Mouse (Mus musculus) myocyte (in vitro differentiated cells): ENCODE measurements at regions not wholly inside any gene's neighbourhood (a gene's known extent, or its start where the extent isn't known, plus 50 kb on each side); places are given as distances from the start of the nearest gene placed in this dataset.

Source experiments
- E2F4 ChIP-seq: IDR thresholded peaks from one replicate; pipeline ENCODE4 v1.6.1; 2011; ENCODE audit warnings: mild to moderate bottlenecking, control low read depth, moderate library complexity; ENCODE audit not compliant: insufficient read depth
- MAX ChIP-seq: IDR thresholded peaks from one replicate; pipeline ENCODE4 v1.6.1; 2011; ENCODE audit warnings: low read depth, mild to moderate bottlenecking, control low read depth
- TCF12 ChIP-seq: IDR thresholded peaks from one replicate; pipeline ENCODE4 v1.6.1; 2011; ENCODE audit warnings: mild to moderate bottlenecking, control low read depth; ENCODE audit not compliant: poor library complexity, insufficient read depth, severe bottlenecking

DNA sequence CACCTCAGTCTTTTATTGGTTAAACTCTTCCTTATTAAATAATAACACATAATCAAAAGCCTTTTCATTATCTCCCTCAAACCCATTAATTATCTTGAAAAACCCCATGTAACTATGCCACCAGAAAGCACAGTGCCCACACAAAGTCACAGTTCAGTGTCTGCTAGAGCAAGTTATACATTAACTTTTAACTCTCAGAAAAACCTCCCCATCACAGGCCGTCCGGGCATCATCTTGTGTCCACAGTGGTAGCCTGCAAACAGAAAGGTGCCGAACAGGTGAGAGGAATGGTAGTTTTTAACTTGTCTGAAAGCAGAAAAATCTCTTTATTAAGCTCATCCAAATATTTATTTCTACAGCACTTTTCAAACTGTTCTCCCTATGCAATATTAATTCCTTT is 96.0 kb downstream of the Naa11 start:
- TF ChIP-seq E2F4 (no peak), MAX (no peak), TCF12 (no peak)
